Mouse (Mus musculus) neural tube, embryonic 11.5 days (tissue): ENCODE measurements around the gene Calm5. TPM values are rescaled to one million over a fixed set of nuclear protein-coding genes. Genes with fewer than 3 reads are reported as not detected.
"Not testable (repeated sequence)": the region's sequence is repeated elsewhere in the genome, so short reads cannot be mapped to it uniquely, and the experiment has no call there.

Experiments
- ATAC-seq: fragments of 200-750 bp; cut with Nextera tagmentation; 2 replicates; pipeline ENCODE4 v1.8.0; 2017; ENCODE audit warnings: moderate number of reproducible peaks, mild to moderate bottlenecking, moderate TSS enrichment, moderate library complexity; ENCODE audit not compliant: insufficient read depth, low FRiP score, low TSS enrichment
- DNase-seq: peaks from one replicate; pipeline ENCODE4 v3.0.0-alpha.2; 2015; ENCODE audit warnings: low spot score
- H3K27ac ChIP-seq: fragments of 300-500 bp; sonication (generic); 2 replicates; pipeline ENCODE4 v1.5.1; 2014; ENCODE audit warnings: low read depth, mild to moderate bottlenecking, low read length
- H3K27me3 ChIP-seq: fragments of 300-500 bp; sonication (generic); 2 replicates; pipeline ENCODE4 v1.6.1; 2014; ENCODE audit warnings: mild to moderate bottlenecking, low read length, mixed read lengths; ENCODE audit not compliant: control insufficient read depth, insufficient read depth
- H3K36me3 ChIP-seq: fragments of 300-500 bp; sonication (generic); 2 replicates; pipeline ENCODE4 v1.6.1; 2014; ENCODE audit warnings: mild to moderate bottlenecking, low read length, moderate library complexity, mixed read lengths; ENCODE audit not compliant: control insufficient read depth, insufficient read depth
- H3K4me1 ChIP-seq: fragments of 300-500 bp; sonication (generic); 2 replicates; pipeline ENCODE4 v1.6.1; 2014; ENCODE audit warnings: low read length, mixed read lengths; ENCODE audit not compliant: control insufficient read depth, insufficient read depth
- H3K4me2 ChIP-seq: fragments of 300-500 bp; sonication (generic); 2 replicates; pipeline ENCODE4 v1.6.1; 2014; ENCODE audit warnings: low read depth, mild to moderate bottlenecking, moderate library complexity
- H3K4me3 ChIP-seq: fragments of 300-500 bp; sonication (generic); 2 replicates; pipeline ENCODE4 v1.5.1; 2014; ENCODE audit warnings: low read depth, low read length
- H3K9ac ChIP-seq: fragments of 300-500 bp; sonication (generic); 2 replicates; pipeline ENCODE4 v1.6.1; 2014; ENCODE audit warnings: mild to moderate bottlenecking, low read length
- H3K9me3 ChIP-seq: fragments of 300-500 bp; sonication (generic); 2 replicates; pipeline ENCODE4 v1.6.1; 2016; ENCODE audit warnings: low read length; ENCODE audit not compliant: control insufficient read depth
- WGBS: fragments of 180-500 bp; shearing (Covaris S2); extraction: QIAGEN DNeasy Blood & Tissue Kit; methylation state at CpG from one replicate; pipeline ENCODE4 v1.1.7; 2014; 5-methylcytosine and 5-hydroxymethylcytosine counted together
- polyA plus RNA-seq: library from polyadenylated mRNA; unstranded; fragments of >200 nt; fragmentation: Nextera tagmentation; extraction: Ambion mirVana; gene quantifications from 2 replicates; pipeline ENCODE4 v1.2.1, GENCODE M21; 2014

The Calm5 gene
- polyA plus RNA-seq, 1 experiment from 2014 or later, result not detected

DNA sequence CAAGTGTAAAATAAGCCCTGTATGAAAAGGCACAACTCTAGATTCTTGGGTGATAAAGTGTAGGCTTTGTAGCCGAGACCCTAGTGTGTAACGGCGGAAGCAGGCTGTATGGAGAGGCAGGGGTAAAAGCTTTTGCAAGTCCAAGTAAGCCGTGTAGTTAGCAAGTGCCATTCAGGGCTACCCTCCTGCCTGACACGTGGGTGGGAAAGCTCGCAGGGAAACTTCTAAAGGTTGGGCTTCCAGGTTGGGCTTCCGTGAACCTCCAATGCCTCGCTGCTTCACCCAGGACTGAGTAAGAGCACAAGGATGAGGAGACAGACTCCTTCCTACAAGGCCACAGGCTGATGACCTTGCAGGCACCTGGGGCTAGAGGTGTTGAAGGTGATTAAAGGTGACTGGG is 40.6 kb downstream of the Calm5 start:
- WGBS, result 75% methylated on average over 8 of the region's 8 CpGs
- Histone ChIP-seq H3K4me3 (no peak overlapping the region), H3K36me3 (no peaks in the 10 kb centered on the region), H3K9ac (no peak overlapping the region), H3K4me2 (no peak overlapping the region), H3K4me1 (no peaks in the 10 kb centered on the region), H3K9me3 (no peaks in the 10 kb centered on the region), H3K27ac (no peak overlapping the region), H3K27me3 (no peaks in the 10 kb centered on the region)
- DNase-seq (no peak), ATAC-seq (no peak)

GRCm38 (mm10) chr13:3895397-3895980 is 41.5 kb downstream of the Calm5 start:
- ATAC-seq, result no peak
- 82% methylated on average over 8 of the region's 8 CpGs for WGBS

GRCm38 (mm10) chr13:3896032-3896431 is 42.1 kb downstream of the Calm5 start:
- Histone ChIP-seq H3K27ac (no peak overlapping the region), H3K9ac (no peak overlapping the region), H3K9me3 (no peaks in the 10 kb centered on the region), H3K36me3 (no peaks in the 10 kb centered on the region; the same call in 1 of the 2 replicates), H3K4me1 (no peaks in the 10 kb centered on the region), H3K4me2 (no peak overlapping the region), H3K4me3 (no peak overlapping the region), H3K27me3 (no peaks in the 10 kb centered on the region)
- WGBS, result 92% methylated on average over 6 of the region's 6 CpGs
- ATAC-seq (no peak), DNase-seq (no peak)

More at GRCm38 (mm10) chr13:3895397-3895980, 41.5 kb downstream of the Calm5 start:
- H3K4me1 ChIP-seq, result no peaks in the 10 kb centered on the region
- no peak overlapping the region for H3K4me2 ChIP-seq
- H3K4me3 ChIP-seq, result no peak overlapping the region
- no peaks in the 10 kb centered on the region; the same call in 1 of the 2 replicates for H3K36me3 ChIP-seq
- H3K27me3 ChIP-seq, result no peaks in the 10 kb centered on the region
- no peak for DNase-seq
- H3K27ac ChIP-seq, result no peak overlapping the region
- H3K9ac ChIP-seq, result no peak overlapping the region
- H3K9me3 ChIP-seq, result no peaks in the 10 kb centered on the region

GRCm38 (mm10) chr13:3896913-3897312 is 42.9 kb downstream of the Calm5 start:
- no peak overlapping the region for H3K4me2 ChIP-seq
- no peaks in the 10 kb centered on the region for H3K27me3 ChIP-seq
- peak; percentile 73 for DNase-seq
- H3K4me3 ChIP-seq, result no peak overlapping the region
- H3K36me3 ChIP-seq, result no peaks in the 10 kb centered on the region; the same call in 1 of the 2 replicates
- H3K9me3 ChIP-seq, result no peaks in the 10 kb centered on the region
- no peak for ATAC-seq
- WGBS, result 44% methylated on average over 5 of the region's 5 CpGs
- no peak overlapping the region for H3K9ac ChIP-seq
- no peaks in the 10 kb centered on the region for H3K4me1 ChIP-seq
- no peak overlapping the region for H3K27ac ChIP-seq

DNA sequence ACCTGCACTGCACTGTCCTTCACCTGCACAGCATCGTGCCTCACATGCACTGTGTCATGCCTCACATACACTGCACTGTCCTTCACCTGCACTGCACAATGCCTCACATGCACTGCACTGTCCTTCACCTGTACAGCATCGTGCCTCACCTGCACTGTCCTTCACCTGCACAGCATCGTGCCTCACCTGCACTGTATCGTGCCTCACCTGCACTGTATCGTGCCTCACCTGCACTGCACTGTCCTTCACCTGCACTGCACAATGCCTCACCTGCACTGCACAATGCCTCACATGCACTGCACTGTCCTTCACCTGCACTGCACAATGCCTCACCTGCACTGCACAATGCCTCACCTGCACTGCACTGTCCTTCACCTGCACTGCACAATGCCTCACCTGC is 44.2 kb downstream of the Calm5 start:
- not testable (repeated sequence) for H3K9me3 ChIP-seq, H3K27me3 ChIP-seq, H3K4me1 ChIP-seq, H3K9ac ChIP-seq, ATAC-seq, H3K4me3 ChIP-seq, H3K4me2 ChIP-seq, H3K27ac ChIP-seq, DNase-seq, H3K36me3 ChIP-seq
- WGBS, result 91% methylated on average over 5 of the region's 5 CpGs

DNA sequence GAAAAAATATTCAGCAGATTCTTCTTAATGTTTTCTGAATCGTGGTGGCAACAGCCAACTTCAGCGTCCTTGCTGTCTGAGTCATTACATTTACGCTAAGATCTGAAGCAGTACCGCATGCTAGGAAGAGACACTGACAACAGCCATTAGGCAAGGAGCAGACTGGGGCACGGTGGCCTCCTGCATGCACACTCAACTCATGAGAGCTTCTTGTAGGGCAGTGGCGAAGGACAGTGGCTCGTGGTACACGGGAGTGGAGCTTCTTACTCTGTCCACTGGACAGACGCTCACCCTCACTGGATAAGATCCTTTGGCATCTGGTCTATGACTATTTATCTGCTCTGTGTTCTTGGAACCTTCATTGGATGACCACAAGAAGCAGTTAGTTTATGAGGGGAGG is 45.3 kb downstream of the Calm5 start:
- Histone ChIP-seq H3K36me3 (no peaks in the 10 kb centered on the region; the same call in 1 of the 2 replicates), H3K4me2 (no peak overlapping the region), H3K27me3 (no peaks in the 10 kb centered on the region), H3K4me3 (no peak overlapping the region), H3K4me1 (no peaks in the 10 kb centered on the region), H3K9me3 (no peaks in the 10 kb centered on the region), H3K27ac (no peak overlapping the region), H3K9ac (no peak overlapping the region)
- 91% methylated on average over 9 of the region's 9 CpGs for WGBS
- no peak for ATAC-seq
- no peak for DNase-seq

Other genes starting within 250 kb of the Calm5 start
- 22.7 and 23.4 TPM in 2 replicates for gene Fam208b, start 243.1 kb upstream of the Calm5 start, polyA plus RNA-seq
- gene Asb13, start 220.1 kb upstream of the Calm5 start, polyA plus RNA-seq, result 9.7 and 11.9 TPM in 2 replicates
- not detected in 2 replicates for gene Calml3, start 49.9 kb upstream of the Calm5 start, polyA plus RNA-seq
- gene Calm4, start 16.4 kb upstream of the Calm5 start, polyA plus RNA-seq, result not detected in 2 replicates
- gene Net1, start 64.0 kb downstream of the Calm5 start, polyA plus RNA-seq, result 50.3 and 61.1 TPM in 2 replicates
- gene Tubal3, start 64.1 kb downstream of the Calm5 start, polyA plus RNA-seq, result not detected in 2 replicates
- not detected in 2 replicates for gene Ucn3, start 91.2 kb downstream of the Calm5 start, polyA plus RNA-seq
- gene Akr1c14, start 194.8 kb downstream of the Calm5 start, polyA plus RNA-seq, result 0.46 and 0.65 TPM in 2 replicates